Mouse (Mus musculus) adrenal gland, postnatal 36 days (tissue): ENCODE data around the gene Gm3629. TPM values are rescaled to one million over a fixed set of nuclear protein-coding genes. Genes with fewer than 3 reads are reported as not detected.
A peak's percentile ranks its signal among the peaks of the same experiment; 100 is the strongest.
"Not testable (repeated sequence)": the region's sequence is repeated elsewhere in the genome, so short reads cannot be mapped to it uniquely, and the experiment has no call there.

Experiments
- DNase-seq, 2 experiments: peaks; one replicate each; pipeline ENCODE4 v3.0.0; 2021; ENCODE audit warnings: mixed read lengths in 1 of 2
- long read RNA-seq, 2 experiments: library from polyadenylated mRNA; stranded (forward); transcript quantifications; one replicate each; pipeline ENCODE4 v2.0.0; 2021; ENCODE audit warnings: borderline sequencing depth in 2 of 2
- total RNA-seq, 2 experiments: library from RNA; stranded (reverse); gene quantifications; 2 replicates each; pipeline ENCODE4 v1.2.3; 2021

Gm3629 gene
- under 1 TPM in 1 of 2 experiments, not detected in 1; 0.30 TPM for total RNA-seq
- long read RNA-seq, experiment 1, result 0 reads
- long read RNA-seq, experiment 2, result 0 reads

DNA sequence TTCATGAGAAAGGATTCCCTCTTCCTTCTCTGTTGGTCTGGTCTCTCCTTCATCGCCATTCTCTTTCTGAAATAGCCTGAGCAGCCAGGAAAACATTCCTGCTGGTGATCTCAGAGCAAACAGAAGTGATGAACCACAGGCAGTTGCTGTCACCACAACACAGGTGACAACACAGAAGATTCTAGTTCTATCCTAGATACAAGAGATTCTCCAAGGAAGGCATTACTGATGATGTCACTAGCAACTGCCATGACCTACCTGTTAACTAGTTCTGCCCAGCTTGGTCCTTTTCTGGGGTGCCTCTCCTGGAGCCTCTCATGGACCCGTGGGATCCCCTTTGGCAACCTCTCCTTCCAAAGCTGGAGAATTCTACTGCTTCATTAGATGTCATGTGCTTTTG lies at the start of gene Gm3629:
Gene Gm3629 (minus strand): TSS at position 101 of the 400 bp plus-strand sequence.
- not testable (repeated sequence) for DNase-seq

DNA sequence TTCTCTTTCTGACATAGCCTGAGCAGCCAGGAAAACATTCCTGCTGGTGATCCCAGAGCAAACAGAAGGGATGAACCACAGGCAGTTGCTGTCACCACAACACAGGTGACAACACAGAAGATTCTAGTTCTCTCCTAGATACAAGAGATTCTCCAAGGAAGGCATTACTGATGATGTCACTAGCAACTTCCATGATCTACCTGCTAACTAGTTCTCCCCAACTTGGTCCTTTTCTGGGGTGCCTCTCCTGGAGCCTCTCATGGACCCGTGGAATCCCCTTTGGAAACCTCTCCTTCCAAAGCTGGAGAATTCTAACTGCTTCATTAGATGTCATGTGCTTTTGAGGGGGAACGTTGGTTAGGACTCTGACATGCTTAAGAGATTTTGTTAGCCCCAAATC lies 31.9 kb upstream of the Gm3629 start, which contains the start of gene Gm3460:
Gene Gm3460 (minus strand): TSS at position 101 of the 400 bp plus-strand sequence.
- DNase-seq, result not testable (repeated sequence)

DNA sequence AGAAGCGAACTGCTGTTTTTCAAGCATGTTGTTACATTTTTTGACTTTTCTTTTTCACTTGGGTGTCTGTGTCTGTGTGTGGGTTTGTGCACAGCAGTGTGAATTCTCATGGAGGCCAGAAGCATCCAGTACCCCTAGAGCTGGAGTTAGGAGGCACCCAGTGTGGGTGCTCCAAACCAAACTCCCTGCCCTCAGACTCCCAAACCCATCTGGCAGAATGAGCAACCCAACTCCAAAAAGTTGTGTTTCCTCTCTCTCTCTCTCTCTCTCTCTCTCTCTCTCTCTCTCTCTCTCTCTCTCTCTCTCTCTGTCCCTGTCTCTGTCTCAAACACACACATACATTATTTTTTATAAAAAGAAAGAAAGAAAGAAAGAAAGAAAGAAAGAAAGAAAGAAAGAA lies 16.0 kb upstream of the Gm3629 start:
- DNase-seq, result peak in 1 of 2 experiments; percentile 1

DNA sequence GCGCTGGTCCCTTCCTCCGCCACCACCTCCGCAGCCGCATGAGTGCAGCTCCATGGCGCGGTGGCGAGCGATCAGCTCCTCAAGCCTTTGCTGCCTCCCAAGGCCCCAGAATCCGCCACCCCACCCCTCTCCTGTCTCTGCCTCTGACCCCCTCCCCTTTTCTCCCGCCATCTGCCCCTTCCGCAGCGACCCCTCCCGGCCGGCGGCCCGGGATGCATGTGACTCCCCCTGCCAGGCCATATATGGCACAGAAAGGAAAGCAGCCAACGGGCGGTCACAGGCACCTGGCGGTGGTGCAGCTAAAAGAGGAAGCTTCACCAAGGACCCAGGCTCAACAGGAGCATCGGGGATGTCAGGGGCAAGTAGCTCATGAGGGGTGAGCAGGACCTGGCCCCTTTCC lies 14.6 kb upstream of the Gm3629 start:
- not testable (repeated sequence) for DNase-seq

DNA sequence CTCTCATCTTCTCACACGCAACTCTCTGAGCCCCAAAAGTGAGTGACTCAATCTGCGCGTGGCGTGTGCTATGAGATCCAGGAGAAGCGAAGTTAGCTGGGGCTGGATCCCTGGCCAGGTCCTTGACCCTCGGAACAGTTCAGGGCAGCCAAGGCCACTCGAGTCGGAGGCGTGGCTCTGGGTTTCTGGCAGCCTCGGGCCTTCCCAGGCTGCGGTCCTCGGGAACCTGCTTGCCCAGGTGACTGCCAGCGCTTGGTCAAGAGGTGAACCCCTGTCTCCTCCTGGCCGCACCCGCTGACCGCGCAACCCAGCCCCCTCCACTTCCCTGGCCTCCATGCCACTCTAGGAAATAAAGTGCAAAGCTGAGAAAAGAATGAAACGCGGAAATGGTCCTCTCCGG lies 14.1 kb upstream of the Gm3629 start:
- DNase-seq, result peak in 1 of 2 experiments; percentile 0

DNA sequence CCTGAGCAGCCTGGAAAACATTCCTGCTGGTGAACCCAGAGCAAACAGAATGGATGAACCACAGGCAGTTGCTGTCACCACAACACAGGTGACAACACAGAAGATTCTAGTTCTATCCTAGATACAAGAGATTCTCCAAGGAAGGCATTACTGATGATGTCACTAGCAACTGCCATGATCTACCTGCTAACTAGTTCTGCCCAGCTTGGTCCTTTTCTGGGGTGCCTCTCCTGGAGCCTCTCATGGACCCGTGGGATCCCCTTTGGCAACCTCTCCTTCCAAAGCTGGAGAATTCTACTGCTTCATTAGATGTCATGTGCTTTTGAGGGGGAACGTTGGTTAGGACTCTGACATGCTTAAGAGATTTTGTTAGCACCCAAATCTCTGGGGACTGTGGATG lies 53.2 kb downstream of the Gm3629 start, which contains the start of gene Gm8356:
Gene Gm8356 (minus strand): TSS at position 101 of the 400 bp plus-strand sequence.
- not testable (repeated sequence) for DNase-seq

Other genes with a start within 250 kb of the Gm3629 start
- gene Gm3618, start 246.9 kb downstream of the Gm3629 start, total RNA-seq, result not detected
- not detected for gene Gm16440, start 200.3 kb downstream of the Gm3629 start, total RNA-seq
- gene Gm3591, start 178.1 kb downstream of the Gm3629 start, total RNA-seq, result under 1 TPM in 1 of 2 experiments, not detected in 1; 0.16 TPM
- not detected for gene Gm3594, start 146.0 kb downstream of the Gm3629 start, total RNA-seq
- gene Gm8356, start 53.3 kb downstream of the Gm3629 start, total RNA-seq, result not detected
- not detected for gene Gm3460, start 31.8 kb upstream of the Gm3629 start, total RNA-seq
- not detected for gene Gm10251, start 93.6 kb upstream of the Gm3629 start, total RNA-seq
- gene Gm8050, start 129.6 kb upstream of the Gm3629 start, total RNA-seq, result not detected
- gene Gm3636, start 151.7 kb upstream of the Gm3629 start, total RNA-seq, result under 1 TPM in 1 of 2 experiments, not detected in 1; 0.20 TPM
- gene Gm8362, start 183.8 kb upstream of the Gm3629 start, total RNA-seq, result not detected
- not detected for gene Gm3642, start 249.7 kb upstream of the Gm3629 start, total RNA-seq